Mouse (Mus musculus): ENCODE data around the gene Erp27. TPM values are rescaled to one million over a fixed set of nuclear protein-coding genes. Genes with fewer than 3 reads are reported as not detected.

Gene Erp27
- polyA plus RNA-seq, 1 experiment from 2014 or later = 0.35 TPM

- peak overlapping the region; percentile 29; the same call in 1 of the 2 replicates for H3K27ac ChIP-seq (ENCODE audit: low read length)
These were observed 6.1 kb downstream of the Erp27 start for GRCm38 (mm10) chr6:136915721-136916395.

GRCm38 (mm10) chr6:136914234-136914633, 7.7 kb downstream of the Erp27 start:
- Histone ChIP-seq H3K4me2 (ENCODE audit: low read depth, low read length) (no peak overlapping the region), H3K4me1 (replicated peaks; ENCODE audit: control insufficient read depth, insufficient read depth, low read length) (peaks cover 21% of the 10 kb centered on the region), H3K27me3 (ENCODE audit: control insufficient read depth, insufficient read depth, low read depth, low read length) (no peaks in the 10 kb centered on the region), H3K27ac (ENCODE audit: low read length) (peak overlapping the region; percentile 63), H3K4me3 (ENCODE audit: low read length) (no peak overlapping the region), H3K9me3 (ENCODE audit: control insufficient read depth, low read length) (no peaks in the 10 kb centered on the region), H3K9ac (ENCODE audit: low read length) (no peak overlapping the region; the same call in 1 of the 2 replicates), H3K36me3 (ENCODE audit: control insufficient read depth, insufficient read depth, low read length) (no peaks in the 10 kb centered on the region)
- ATAC-seq (ENCODE audit: low read depth) = no peak
- WGBS = 94% methylated on average over 6 of the region's 6 CpGs

More at GRCm38 (mm10) chr6:136915721-136916395, 6.1 kb downstream of the Erp27 start:
- no peaks in the 10 kb centered on the region for H3K36me3 ChIP-seq (ENCODE audit: control insufficient read depth, insufficient read depth, low read length)
- ATAC-seq (ENCODE audit: low read depth) = no peak
- no peak overlapping the region for H3K4me3 ChIP-seq (ENCODE audit: low read length)
- H3K9ac ChIP-seq (ENCODE audit: low read length) = no peak overlapping the region
- no peaks in the 10 kb centered on the region for H3K9me3 ChIP-seq (ENCODE audit: control insufficient read depth, low read length)
- H3K27me3 ChIP-seq (ENCODE audit: control insufficient read depth, insufficient read depth, low read depth, low read length) = no peaks in the 10 kb centered on the region
- H3K4me2 ChIP-seq (ENCODE audit: low read depth, low read length) = no peak overlapping the region
- WGBS = 66% methylated on average over 8 of the region's 8 CpGs
- peaks cover 12% of the 10 kb centered on the region for H3K4me1 ChIP-seq (replicated peaks; ENCODE audit: control insufficient read depth, insufficient read depth, low read length)

GRCm38 (mm10) chr6:136913384-136914126, 8.4 kb downstream of the Erp27 start:
- peak; percentile 73 for ATAC-seq (ENCODE audit: low read depth)

GRCm38 (mm10) chr6:136912751-136913265, 9.2 kb downstream of the Erp27 start:
- Histone ChIP-seq H3K36me3 (ENCODE audit: control insufficient read depth, insufficient read depth, low read length) (no peaks in the 10 kb centered on the region), H3K4me3 (ENCODE audit: low read length) (no peak overlapping the region), H3K9ac (ENCODE audit: low read length) (no peak overlapping the region), H3K4me1 (replicated peaks; ENCODE audit: control insufficient read depth, insufficient read depth, low read length) (peaks cover 21% of the 10 kb centered on the region), H3K9me3 (ENCODE audit: control insufficient read depth, low read length) (no peaks in the 10 kb centered on the region), H3K27ac (ENCODE audit: low read length) (peak overlapping the region; percentile 58), H3K27me3 (ENCODE audit: control insufficient read depth, insufficient read depth, low read depth, low read length) (no peaks in the 10 kb centered on the region), H3K4me2 (ENCODE audit: low read depth, low read length) (no peak overlapping the region)
- 60% methylated on average over 1 of the region's 2 CpGs for WGBS
- ATAC-seq (ENCODE audit: low read depth) = no peak

More at GRCm38 (mm10) chr6:136913384-136914126, 8.4 kb downstream of the Erp27 start:
- peak overlapping the region; percentile 63 for H3K27ac ChIP-seq (ENCODE audit: low read length)
- no peaks in the 10 kb centered on the region for H3K36me3 ChIP-seq (ENCODE audit: control insufficient read depth, insufficient read depth, low read length)
- H3K9me3 ChIP-seq (ENCODE audit: control insufficient read depth, low read length) = no peaks in the 10 kb centered on the region
- WGBS = 11% methylated on average over 18 of the region's 18 CpGs
- peak overlapping the region; percentile 42 for H3K9ac ChIP-seq (ENCODE audit: low read length)
- peak overlapping the region; percentile 41 for H3K4me2 ChIP-seq (ENCODE audit: low read depth, low read length)
- H3K4me3 ChIP-seq (ENCODE audit: low read length) = peak overlapping the region; percentile 24
- H3K4me1 ChIP-seq (replicated peaks; ENCODE audit: control insufficient read depth, insufficient read depth, low read length) = peaks cover 21% of the 10 kb centered on the region
- H3K27me3 ChIP-seq (ENCODE audit: control insufficient read depth, insufficient read depth, low read depth, low read length) = no peaks in the 10 kb centered on the region

GRCm38 (mm10) chr6:136910247-136910890, 11.6 kb downstream of the Erp27 start:
- Histone ChIP-seq H3K36me3 (ENCODE audit: control insufficient read depth, insufficient read depth, low read length) (no peaks in the 10 kb centered on the region), H3K9me3 (ENCODE audit: control insufficient read depth, low read length) (no peaks in the 10 kb centered on the region), H3K4me2 (ENCODE audit: low read depth, low read length) (no peak overlapping the region), H3K4me1 (replicated peaks; ENCODE audit: control insufficient read depth, insufficient read depth, low read length) (peaks cover 36% of the 10 kb centered on the region), H3K9ac (ENCODE audit: low read length) (no peak overlapping the region), H3K27me3 (ENCODE audit: control insufficient read depth, insufficient read depth, low read depth, low read length) (no peaks in the 10 kb centered on the region), H3K4me3 (ENCODE audit: low read length) (no peak overlapping the region), H3K27ac (ENCODE audit: low read length) (peak overlapping the region; percentile 86)
- WGBS = 44% methylated on average over 9 of the region's 9 CpGs
- peak; percentile 46 for ATAC-seq (ENCODE audit: low read depth)

GRCm38 (mm10) chr6:136906937-136907293, 15.1 kb downstream of the Erp27 start:
- H3K36me3 ChIP-seq (ENCODE audit: control insufficient read depth, insufficient read depth, low read length) = no peaks in the 10 kb centered on the region
- peak; percentile 36 for ATAC-seq (ENCODE audit: low read depth)
- H3K4me3 ChIP-seq (ENCODE audit: low read length) = no peak overlapping the region
- peak overlapping the region; percentile 72 for H3K27ac ChIP-seq (ENCODE audit: low read length)
- no peaks in the 10 kb centered on the region for H3K9me3 ChIP-seq (ENCODE audit: control insufficient read depth, low read length)
- WGBS = 58% methylated on average over 10 of the region's 10 CpGs
- no peak overlapping the region for H3K4me2 ChIP-seq (ENCODE audit: low read depth, low read length)
- no peaks in the 10 kb centered on the region for H3K27me3 ChIP-seq (ENCODE audit: control insufficient read depth, insufficient read depth, low read depth, low read length)
- H3K9ac ChIP-seq (ENCODE audit: low read length) = no peak overlapping the region
- H3K4me1 ChIP-seq (replicated peaks; ENCODE audit: control insufficient read depth, insufficient read depth, low read length) = peaks cover 32% of the 10 kb centered on the region

GRCm38 (mm10) chr6:136906283-136906936, 15.6 kb downstream of the Erp27 start:
- peak overlapping the region; percentile 72 for H3K27ac ChIP-seq (ENCODE audit: low read length)

GRCm38 (mm10) chr6:136903885-136904470, 18.0 kb downstream of the Erp27 start:
- Histone ChIP-seq H3K4me1 (replicated peaks; ENCODE audit: control insufficient read depth, insufficient read depth, low read length) (peaks cover 29% of the 10 kb centered on the region), H3K4me2 (ENCODE audit: low read depth, low read length) (no peak overlapping the region), H3K27ac (ENCODE audit: low read length) (peak overlapping the region; percentile 78), H3K9ac (ENCODE audit: low read length) (no peak overlapping the region), H3K27me3 (ENCODE audit: control insufficient read depth, insufficient read depth, low read depth, low read length) (no peaks in the 10 kb centered on the region), H3K4me3 (ENCODE audit: low read length) (no peak overlapping the region), H3K36me3 (ENCODE audit: control insufficient read depth, insufficient read depth, low read length) (no peaks in the 10 kb centered on the region), H3K9me3 (ENCODE audit: control insufficient read depth, low read length) (no peaks in the 10 kb centered on the region)
- peak; percentile 49 for ATAC-seq (ENCODE audit: low read depth)
- 44% methylated on average over 8 of the region's 8 CpGs for WGBS

More at GRCm38 (mm10) chr6:136906283-136906936, 15.6 kb downstream of the Erp27 start:
- no peaks in the 10 kb centered on the region for H3K9me3 ChIP-seq (ENCODE audit: control insufficient read depth, low read length)
- H3K4me1 ChIP-seq (replicated peaks; ENCODE audit: control insufficient read depth, insufficient read depth, low read length) = peaks cover 32% of the 10 kb centered on the region
- ATAC-seq (ENCODE audit: low read depth) = no peak
- H3K4me3 ChIP-seq (ENCODE audit: low read length) = no peak overlapping the region
- H3K36me3 ChIP-seq (ENCODE audit: control insufficient read depth, insufficient read depth, low read length) = no peaks in the 10 kb centered on the region
- no peaks in the 10 kb centered on the region for H3K27me3 ChIP-seq (ENCODE audit: control insufficient read depth, insufficient read depth, low read depth, low read length)
- H3K4me2 ChIP-seq (ENCODE audit: low read depth, low read length) = no peak overlapping the region
- H3K9ac ChIP-seq (ENCODE audit: low read length) = no peak overlapping the region; the same call in 1 of the 2 replicates
- 59% methylated on average over 19 of the region's 19 CpGs for WGBS

Measured in lung, embryonic 16.5 days (tissue).